Mouse (Mus musculus): Measurements from ENCODE around the gene Prm2. TPM values are rescaled to one million over a fixed set of nuclear protein-coding genes. Genes with fewer than 3 reads are reported as not detected.

Gene Prm2
- not detected in 2 replicates for polyA plus RNA-seq (2012; rRNA removed)

- no peak for DNase-seq
- TF ChIP-seq POLR2A (IDR thresholded peaks at IDR 0.05; ENCODE audit: borderline replicate concordance, insufficient read depth, low read length) (no peak), CTCF (IDR thresholded peaks at IDR 0.05; ENCODE audit: borderline replicate concordance, insufficient read depth, low read depth, low read length) (no peak)
- Histone ChIP-seq H3K27ac (ENCODE audit: insufficient read depth, low read length) (no peak within 1 kb of the TSS), H3K4me3 (replicated peaks; ENCODE audit: insufficient read depth, low read depth, low read length) (no peak within 1 kb of the TSS), H3K27me3 (ENCODE audit: control insufficient read depth, insufficient read depth, low read length) (no peaks in the 10 kb centered on the region), H3K4me1 (ENCODE audit: control insufficient read depth, insufficient read depth, low read length) (no peaks in the 10 kb centered on the region)
- WGBS = 88% methylated on average over 6 of the region's 6 CpGs
Observed at GRCm38 (mm10) chr16:10796034-10796433, at the start of gene Prm2. Gene Prm2, minus strand, starts transcription at chr16:10796134.

GRCm38 (mm10) chr16:10844319-10844670, 48.4 kb upstream of the Prm2 start:
- Histone ChIP-seq H3K27me3 (ENCODE audit: control insufficient read depth, insufficient read depth, low read length) (no peaks in the 10 kb centered on the region), H3K27ac (ENCODE audit: insufficient read depth, low read length) (no peak overlapping the region), H3K4me1 (ENCODE audit: control insufficient read depth, insufficient read depth, low read length) (peaks cover 13% of the 10 kb centered on the region), H3K4me3 (replicated peaks; ENCODE audit: insufficient read depth, low read depth, low read length) (no peak overlapping the region)
- WGBS = 81% methylated on average over 6 of the region's 6 CpGs
- no peak for DNase-seq
- TF ChIP-seq CTCF (IDR thresholded peaks at IDR 0.05; ENCODE audit: borderline replicate concordance, insufficient read depth, low read depth, low read length) (no peak), POLR2A (IDR thresholded peaks at IDR 0.05; ENCODE audit: borderline replicate concordance, insufficient read depth, low read length) (no peak)

GRCm38 (mm10) chr16:10843486-10844318, 47.8 kb upstream of the Prm2 start:
- Histone ChIP-seq H3K27ac (ENCODE audit: insufficient read depth, low read length) (no peak overlapping the region), H3K27me3 (ENCODE audit: control insufficient read depth, insufficient read depth, low read length) (no peaks in the 10 kb centered on the region), H3K4me3 (replicated peaks; ENCODE audit: insufficient read depth, low read depth, low read length) (peak overlapping the region; percentile 20), H3K4me1 (ENCODE audit: control insufficient read depth, insufficient read depth, low read length) (peaks cover 10% of the 10 kb centered on the region)
- 23% methylated on average over 18 of the region's 18 CpGs for WGBS
- no peak for DNase-seq
- TF ChIP-seq POLR2A (IDR thresholded peaks at IDR 0.05; ENCODE audit: borderline replicate concordance, insufficient read depth, low read length) = no peak
- TF ChIP-seq CTCF (IDR thresholded peaks at IDR 0.05; ENCODE audit: borderline replicate concordance, insufficient read depth, low read depth, low read length) = no peak

GRCm38 (mm10) chr16:10842282-10842855, 46.4 kb upstream of the Prm2 start:
- Histone ChIP-seq H3K27ac (ENCODE audit: insufficient read depth, low read length) (no peak overlapping the region), H3K4me1 (ENCODE audit: control insufficient read depth, insufficient read depth, low read length) (peaks cover 10% of the 10 kb centered on the region), H3K4me3 (replicated peaks; ENCODE audit: insufficient read depth, low read depth, low read length) (no peak overlapping the region), H3K27me3 (ENCODE audit: control insufficient read depth, insufficient read depth, low read length) (no peaks in the 10 kb centered on the region)
- peak in 1 of 2 experiments; percentile 48 for DNase-seq
- 46% methylated on average over 4 of the region's 4 CpGs for WGBS
- TF ChIP-seq CTCF (IDR thresholded peaks at IDR 0.05; ENCODE audit: borderline replicate concordance, insufficient read depth, low read depth, low read length) (no peak), POLR2A (IDR thresholded peaks at IDR 0.05; ENCODE audit: borderline replicate concordance, insufficient read depth, low read length) (no peak)

- TF ChIP-seq CTCF (IDR thresholded peaks at IDR 0.05; ENCODE audit: borderline replicate concordance, insufficient read depth, low read depth, low read length) (no peak), POLR2A (IDR thresholded peaks at IDR 0.05; ENCODE audit: borderline replicate concordance, insufficient read depth, low read length) (no peak)
- WGBS = 89% methylated on average over 14 of the region's 14 CpGs
- H3K4me1 ChIP-seq (ENCODE audit: control insufficient read depth, insufficient read depth, low read length) = peaks cover 3% of the 10 kb centered on the region
- H3K27ac ChIP-seq (ENCODE audit: insufficient read depth, low read length) = no peak overlapping the region
- no peak for DNase-seq
- no peaks in the 10 kb centered on the region for H3K27me3 ChIP-seq (ENCODE audit: control insufficient read depth, insufficient read depth, low read length)
- no peak overlapping the region for H3K4me3 ChIP-seq (replicated peaks; ENCODE audit: insufficient read depth, low read depth, low read length)
Observed at GRCm38 (mm10) chr16:10840018-10840417, 44.1 kb upstream of the Prm2 start.

GRCm38 (mm10) chr16:10838487-10839245, 42.7 kb upstream of the Prm2 start:
- H3K27ac ChIP-seq (ENCODE audit: insufficient read depth, low read length) = no peak overlapping the region
- TF ChIP-seq CTCF (IDR thresholded peaks at IDR 0.05; ENCODE audit: borderline replicate concordance, insufficient read depth, low read depth, low read length) = no peak
- TF ChIP-seq POLR2A (IDR thresholded peaks at IDR 0.05; ENCODE audit: borderline replicate concordance, insufficient read depth, low read length) = no peak
- H3K4me3 ChIP-seq (replicated peaks; ENCODE audit: insufficient read depth, low read depth, low read length) = no peak overlapping the region
- H3K4me1 ChIP-seq (ENCODE audit: control insufficient read depth, insufficient read depth, low read length) = peaks cover 3% of the 10 kb centered on the region
- DNase-seq = no peak
- WGBS = 58% methylated on average over 10 of the region's 10 CpGs
- H3K27me3 ChIP-seq (ENCODE audit: control insufficient read depth, insufficient read depth, low read length) = no peaks in the 10 kb centered on the region

GRCm38 (mm10) chr16:10837903-10838302, 42.0 kb upstream of the Prm2 start:
- no peak overlapping the region for H3K4me3 ChIP-seq (replicated peaks; ENCODE audit: insufficient read depth, low read depth, low read length)
- TF ChIP-seq CTCF (IDR thresholded peaks at IDR 0.05; ENCODE audit: borderline replicate concordance, insufficient read depth, low read depth, low read length) = no peak
- TF ChIP-seq POLR2A (IDR thresholded peaks at IDR 0.05; ENCODE audit: borderline replicate concordance, insufficient read depth, low read length) = no peak
- no peaks in the 10 kb centered on the region for H3K27me3 ChIP-seq (ENCODE audit: control insufficient read depth, insufficient read depth, low read length)
- no peak overlapping the region for H3K27ac ChIP-seq (ENCODE audit: insufficient read depth, low read length)
- WGBS = 67% methylated on average over 1 of the region's 1 CpGs
- DNase-seq = no peak
- H3K4me1 ChIP-seq (ENCODE audit: control insufficient read depth, insufficient read depth, low read length) = peaks cover 3% of the 10 kb centered on the region; the same call in 1 of the 2 replicates

All from cerebellum, adult 2 months (tissue).